Mouse (Mus musculus) layer of hippocampus, adult 9-11 months (tissue): ENCODE results near the gene Hsdl1.

Experiments used
- DNase-seq: peaks from one replicate; pipeline ENCODE4 v3.0.0; 2022

Hsdl1 gene

DNA sequence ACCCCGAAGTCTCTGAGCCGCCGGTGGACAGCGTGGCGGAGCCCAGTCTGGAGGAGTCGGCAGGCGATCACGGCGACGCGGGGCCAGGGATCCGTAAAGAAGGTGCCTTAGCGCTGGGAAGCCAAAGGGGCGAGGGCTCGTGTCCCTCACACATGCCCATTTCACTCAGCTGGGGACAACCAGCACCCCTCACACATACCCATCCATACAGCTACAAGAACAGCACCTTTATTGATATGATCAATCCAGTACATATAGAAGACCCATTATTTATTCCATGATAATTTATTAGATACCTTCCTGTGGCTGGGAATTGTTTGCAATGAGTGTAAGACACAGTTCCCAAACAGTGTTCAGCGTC is 363 bp upstream of the Hsdl1 start:
- DNase-seq, result no peak

DNA sequence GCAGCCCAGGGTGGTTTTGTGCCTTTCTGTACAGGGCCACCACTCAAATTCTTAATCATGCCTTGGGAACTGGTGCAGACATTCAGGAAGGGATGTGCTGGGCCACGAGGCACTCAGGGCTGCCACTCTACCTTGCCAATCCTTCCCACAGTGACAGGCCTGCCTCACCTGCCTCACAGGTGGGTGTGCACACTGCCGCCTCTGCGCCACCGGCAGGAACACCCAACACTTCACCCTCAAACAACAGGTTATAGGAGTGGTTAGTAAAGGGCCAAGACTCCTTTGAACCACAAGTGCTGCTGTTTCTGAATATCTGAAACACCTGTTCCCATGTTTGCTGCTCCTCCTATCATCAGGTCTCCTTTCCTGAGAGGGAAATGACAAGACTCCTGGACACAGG is 2.6 kb downstream of the Hsdl1 start:
- no peak for DNase-seq

DNA sequence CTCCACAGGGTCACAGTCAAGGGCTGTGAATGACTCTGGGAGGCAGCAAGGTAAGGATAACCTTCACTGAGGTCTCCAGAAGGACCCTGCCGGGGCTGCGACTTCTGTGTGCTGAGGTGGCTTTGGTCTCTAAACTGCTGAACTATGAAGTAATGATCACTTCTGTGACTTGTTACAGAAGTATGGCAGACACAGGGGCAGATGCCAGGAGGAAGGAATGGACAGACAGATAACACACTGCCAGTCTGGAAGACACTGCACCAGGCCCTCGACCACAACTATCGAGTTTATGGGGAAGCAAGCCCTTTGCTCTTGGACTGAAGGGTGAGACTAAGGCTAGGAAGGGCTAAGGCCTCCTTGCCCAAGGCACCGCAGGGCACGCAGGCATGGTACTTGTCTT is 3.8 kb downstream of the Hsdl1 start:
- no peak for DNase-seq

DNA sequence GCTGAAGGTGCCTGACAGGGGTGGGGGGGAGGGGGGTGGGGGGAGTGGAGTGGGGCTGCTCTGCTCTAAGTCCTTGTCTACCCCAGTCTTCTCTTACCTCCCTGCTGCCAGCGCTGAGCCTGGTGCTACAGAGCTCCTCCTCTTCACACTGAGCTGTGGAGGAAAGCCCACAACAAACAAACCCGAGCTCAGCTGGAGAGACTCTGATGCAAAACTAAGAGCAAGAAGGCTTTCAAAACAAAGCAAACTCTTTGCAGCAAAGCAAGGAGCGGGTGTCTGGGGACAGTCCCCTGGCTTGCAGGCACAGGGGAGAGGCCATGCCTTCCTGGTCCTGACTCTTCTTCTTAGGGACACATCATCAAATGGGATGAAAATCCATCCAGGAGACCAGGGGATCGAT is 5.1 kb downstream of the Hsdl1 start:
- DNase-seq, result no peak

DNA sequence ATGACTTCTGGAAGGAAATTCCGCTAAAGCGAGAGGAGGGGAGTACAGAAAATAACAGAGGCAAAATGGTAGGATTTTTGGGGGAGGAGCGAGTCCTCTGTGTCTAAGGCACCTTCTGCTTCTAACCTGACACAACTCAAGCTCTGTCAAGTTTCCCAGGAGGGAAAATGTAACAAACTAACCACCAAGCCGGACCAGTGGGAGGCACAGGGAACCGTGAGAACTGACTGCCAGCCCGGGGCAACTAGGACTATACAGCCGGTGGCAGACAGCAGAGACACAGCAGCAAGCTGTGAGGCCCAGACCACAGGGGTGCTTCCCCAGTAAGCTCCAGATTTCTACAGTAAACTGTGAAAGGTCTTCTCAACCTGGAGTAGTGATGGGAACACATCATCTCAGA is 6.0 kb downstream of the Hsdl1 start:
- DNase-seq, result no peak

DNA sequence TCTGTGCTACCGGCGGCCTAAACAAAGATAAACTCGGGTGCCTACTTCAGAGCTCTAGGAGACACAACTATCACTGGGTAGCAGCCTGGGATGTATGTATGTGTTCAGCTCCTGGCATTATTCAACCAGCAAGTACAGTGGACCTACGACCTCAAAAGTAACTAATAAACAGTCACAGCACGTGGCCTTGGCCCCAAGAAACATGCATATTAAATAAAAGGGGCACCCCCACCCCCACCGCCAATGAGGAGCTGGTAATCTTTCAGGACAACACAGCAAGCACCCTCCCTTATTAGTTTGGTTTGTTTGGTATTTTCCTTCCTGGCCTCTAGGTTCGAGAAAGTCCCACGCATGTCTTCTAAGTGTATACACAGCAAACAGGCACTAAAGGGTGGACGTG is 6.7 kb downstream of the Hsdl1 start:
- DNase-seq, result no peak

DNA sequence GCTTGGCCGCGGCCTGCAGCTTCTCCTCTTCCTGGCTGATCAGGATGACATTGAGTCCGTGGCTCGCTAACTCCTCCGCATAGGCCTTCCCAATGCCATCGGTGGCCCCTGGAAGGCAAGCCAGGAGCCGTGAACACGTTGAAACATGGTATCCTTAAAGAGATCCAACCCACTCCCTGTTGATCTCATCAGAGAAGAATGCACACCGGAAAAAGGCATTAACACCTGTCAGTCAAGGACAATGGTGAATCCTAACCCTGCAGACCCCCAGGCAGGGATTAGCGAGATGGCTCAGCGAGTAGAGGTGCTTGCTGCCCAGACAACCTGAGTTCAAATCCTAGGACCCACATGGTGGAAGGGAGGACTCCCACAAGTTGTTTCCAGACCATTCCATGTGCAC is 8.6 kb downstream of the Hsdl1 start:
- no peak for DNase-seq

DNA sequence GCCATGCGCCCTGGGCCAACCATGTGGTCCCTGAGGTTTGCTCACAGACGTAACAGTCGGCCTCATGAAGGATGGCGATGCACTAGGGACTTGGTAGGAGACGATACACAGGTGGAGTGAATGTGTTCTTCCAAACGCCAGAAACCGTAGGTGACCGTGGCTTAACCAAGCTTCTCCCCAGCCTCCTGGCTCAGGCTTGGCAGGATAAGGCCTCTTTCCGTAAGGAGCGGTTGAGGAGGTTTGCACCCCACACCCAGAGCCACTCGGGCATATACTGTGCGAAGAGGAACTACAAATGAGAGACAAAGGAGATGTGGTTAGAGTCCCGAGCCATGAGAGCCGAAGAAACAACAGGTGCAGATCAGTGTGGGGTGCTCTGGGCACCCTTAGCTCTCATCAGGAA is 11.1 kb downstream of the Hsdl1 start:
- no peak for DNase-seq

DNA sequence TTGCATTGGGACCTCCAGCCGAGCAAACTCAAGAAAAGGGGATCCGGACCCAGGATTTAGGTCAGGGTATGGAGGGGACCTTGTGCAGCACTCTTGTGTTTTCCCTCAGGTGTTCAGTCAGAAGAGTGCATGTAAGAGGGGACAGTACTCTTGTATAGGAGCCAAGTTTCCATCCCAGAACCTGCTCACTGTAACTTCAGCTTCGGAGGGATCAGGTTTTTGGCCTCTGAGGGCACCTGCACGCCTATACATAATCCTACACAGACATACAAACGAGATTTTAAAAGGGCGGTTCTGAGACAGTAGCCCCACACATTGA is 15.6 kb downstream of the Hsdl1 start:
- no peak for DNase-seq

DNA sequence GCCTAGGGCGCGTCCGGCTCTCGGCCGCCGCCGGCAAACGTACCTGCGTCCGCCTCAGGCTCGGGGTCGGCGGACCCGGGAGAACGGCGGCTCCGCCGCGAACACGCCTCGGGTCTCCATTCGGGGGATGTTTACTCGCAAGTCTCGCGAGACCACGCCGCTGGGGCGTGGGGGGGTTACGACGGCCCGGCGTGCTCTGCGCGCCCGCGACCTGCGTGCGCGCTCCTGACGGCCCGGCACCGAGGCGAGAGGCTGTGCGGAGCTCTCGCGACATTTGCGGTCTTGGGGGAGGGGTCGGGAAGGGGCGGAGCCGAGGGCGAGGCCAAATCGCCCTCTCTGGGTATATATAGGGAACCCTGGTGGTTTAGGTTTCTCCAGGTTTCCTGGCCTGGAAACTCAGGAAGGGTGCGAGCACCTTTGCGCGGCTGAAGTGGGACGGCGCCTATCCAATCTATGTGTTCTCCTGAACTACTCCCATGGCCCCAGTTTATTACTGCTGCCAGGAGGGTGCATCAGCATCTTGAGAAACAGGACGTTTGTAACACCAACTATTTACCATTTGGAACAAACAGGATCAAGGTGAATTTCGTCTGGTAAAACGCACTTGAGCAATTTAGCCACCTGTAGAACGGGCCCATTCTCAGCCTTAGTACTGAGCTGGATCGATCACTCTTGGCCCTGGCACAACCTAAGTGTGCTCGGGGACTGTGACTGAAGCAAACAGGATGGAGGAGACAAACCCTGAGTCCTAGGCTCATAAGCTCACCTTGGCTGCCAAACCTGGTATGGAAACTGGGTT is 16.2 kb downstream of the Hsdl1 start, which contains the start of gene Mbtps1:
Gene Mbtps1, minus strand, starts transcription at position 133 of the 799 bp plus-strand sequence.
- DNase-seq, result peak; percentile 97

DNA sequence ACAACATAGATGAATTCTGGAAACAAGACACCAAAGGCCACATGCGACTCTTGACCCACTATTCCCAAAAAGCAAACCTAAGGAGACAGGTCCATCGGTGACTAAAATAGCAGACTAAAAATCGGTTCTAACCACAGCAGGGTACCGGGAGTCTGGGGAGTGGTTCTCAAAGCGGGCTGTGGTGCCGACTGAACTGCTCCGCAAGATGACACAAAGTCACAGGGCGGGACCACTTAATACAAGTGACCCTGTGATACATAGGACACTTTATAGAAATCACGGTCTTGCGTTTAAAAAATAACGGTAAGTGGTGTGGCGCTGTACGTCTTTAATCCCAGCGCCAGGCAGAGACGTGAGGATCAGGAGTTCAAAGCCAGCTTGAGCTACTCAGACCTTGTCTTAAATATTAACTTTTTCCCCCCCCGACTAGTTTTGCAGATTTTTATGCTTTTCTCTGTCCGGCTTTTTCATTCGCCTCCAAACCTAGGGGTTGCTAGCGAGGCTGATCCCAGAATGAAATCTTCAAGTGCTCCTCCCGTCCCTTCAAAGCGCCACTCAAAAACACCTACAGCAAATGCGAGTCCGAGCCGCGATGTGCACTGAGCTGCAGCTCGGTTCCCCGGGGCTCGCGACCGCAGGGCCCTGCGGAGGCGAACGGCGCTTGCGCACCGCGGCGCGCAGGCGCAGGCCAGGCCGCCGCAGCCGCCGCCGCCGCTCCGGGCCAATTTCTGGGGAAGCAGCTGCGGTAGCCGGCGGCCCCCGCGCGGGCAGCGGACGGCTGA is 17.0 kb downstream of the Hsdl1 start:
- no peak for DNase-seq

DNA sequence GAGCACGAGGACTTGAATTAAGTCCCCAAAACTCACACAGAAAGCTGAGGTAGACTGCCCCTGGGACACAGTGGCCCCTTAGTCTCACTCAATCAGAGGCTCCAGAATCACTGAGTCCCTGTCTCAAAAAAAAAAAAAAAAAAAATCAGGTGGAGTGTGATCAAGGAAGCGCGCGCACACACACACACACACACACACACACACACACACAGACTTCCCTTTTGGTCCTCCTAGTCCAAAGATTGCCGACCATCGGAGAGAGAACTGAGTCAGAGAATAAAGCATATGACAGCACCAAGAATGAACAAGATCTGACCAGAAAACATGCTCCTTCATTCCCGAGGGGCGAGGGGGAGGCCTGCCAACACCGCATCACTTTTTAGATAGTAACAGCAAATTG is 17.9 kb downstream of the Hsdl1 start:
- DNase-seq, result no peak

DNA sequence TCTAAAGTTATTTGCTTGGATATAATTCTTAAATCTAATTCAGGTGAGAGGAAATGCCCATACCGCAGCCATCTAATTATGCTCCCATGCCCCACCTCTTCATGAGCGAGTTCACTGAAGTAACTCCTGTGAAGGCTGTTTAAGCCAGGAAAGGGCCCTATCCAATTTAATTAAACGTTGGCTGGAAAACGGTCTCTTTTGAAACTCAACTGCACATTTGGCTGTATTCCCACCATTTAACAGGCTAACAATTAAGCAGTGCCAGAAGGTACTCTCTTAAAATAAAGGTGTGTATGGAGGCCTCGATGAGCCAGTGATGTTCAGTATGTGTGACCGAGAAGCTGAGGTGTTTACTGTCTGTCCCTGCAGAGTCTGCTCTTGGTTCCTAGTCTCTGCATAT is 19.1 kb downstream of the Hsdl1 start:
- no peak for DNase-seq

DNA sequence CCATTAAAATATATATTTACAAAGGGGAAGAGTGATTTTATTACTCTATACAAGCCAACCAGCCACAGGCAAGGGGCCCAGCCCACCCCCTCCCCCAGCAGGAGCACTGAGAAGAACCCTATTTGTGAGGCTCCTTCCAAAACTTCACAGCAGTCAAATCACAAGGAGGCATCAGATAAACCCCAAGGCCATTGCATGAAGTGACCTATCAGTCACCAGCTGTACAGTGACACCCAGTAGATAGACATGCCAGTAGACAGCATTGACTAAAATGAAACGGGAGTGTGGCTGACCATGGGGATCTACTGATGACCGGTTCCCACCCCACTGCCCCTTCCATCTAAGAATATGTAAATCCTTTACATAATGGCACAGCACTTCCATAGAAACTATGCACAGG is 22.0 kb downstream of the Hsdl1 start:
- DNase-seq, result no peak

DNA sequence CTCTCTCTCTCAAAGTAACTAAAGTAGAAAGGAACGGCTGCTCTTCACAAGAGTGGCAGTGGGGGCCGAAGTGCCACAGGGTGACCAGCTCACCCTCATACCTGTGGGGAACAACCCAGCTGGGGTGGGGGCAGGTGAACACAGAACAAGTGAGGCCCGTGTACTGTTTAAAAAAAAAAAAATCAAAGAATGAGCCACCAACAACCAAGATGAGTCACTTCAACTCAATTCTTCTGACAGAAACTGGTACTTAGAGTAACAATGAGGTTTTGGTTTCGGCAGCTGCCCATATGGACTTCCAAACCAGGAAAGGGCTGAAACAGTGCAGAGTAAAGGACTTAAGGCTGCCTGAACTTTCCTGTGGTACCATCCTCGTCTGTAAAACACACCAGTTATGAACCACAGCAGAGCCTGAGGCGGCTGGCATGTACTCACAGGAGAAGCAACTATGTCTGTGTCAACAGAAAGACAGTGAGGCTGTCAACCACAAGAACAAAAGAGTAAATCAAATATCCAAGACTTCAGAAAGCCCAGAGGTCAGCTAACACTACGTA is 26.3 kb downstream of the Hsdl1 start:
- DNase-seq, result no peak

DNA sequence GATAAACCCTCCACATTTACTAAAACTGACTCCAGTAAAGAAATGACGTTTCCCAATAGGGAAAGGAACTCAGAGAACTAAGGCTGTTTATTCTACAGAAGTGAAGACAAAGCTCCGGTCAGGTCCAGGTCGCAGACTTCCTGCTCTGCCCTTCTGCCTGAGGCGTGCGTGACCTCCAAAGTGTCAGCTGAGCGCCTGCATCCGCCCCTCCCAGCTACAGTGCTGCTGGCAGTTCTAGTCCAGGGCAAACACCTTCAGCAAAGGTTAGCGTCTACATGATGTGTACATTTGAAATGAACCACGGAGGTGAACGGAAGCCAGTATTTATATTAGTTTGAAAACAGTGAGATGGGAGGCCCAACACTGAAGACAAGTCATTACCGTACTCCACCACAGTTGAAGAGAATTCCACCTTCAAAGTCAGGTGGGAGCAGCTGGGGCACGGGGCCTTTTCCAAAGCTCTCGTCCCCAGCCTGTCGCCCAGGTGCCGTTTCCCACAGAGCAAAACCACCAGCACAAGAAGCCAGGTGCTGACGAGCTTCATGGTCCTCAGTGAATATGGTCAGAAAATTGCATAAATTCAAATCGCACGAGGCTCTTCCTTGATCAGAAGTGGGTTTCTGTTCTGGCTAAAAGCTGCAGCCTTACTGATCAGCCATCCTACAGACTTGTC is 27.8 kb downstream of the Hsdl1 start:
- DNase-seq, result no peak

DNA sequence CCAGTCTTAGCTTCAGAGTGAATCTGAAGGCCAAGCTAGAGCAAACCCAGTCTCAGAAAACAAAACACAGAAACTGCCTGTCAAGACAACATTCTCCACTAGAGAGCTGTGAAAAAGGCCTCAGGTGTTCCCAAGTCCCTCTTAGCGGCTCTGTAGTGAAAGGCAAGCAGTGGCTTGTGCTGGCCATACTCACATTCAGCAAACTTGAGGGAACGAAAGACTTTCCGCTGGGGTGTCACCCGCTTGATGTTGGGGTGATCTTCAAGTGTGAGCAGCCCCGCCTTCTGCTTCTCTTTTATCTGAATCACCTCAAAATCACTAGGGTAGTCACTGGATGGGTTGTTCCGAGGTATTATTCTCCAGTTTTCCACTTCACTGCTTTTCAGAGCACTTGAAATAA is 29.2 kb downstream of the Hsdl1 start:
- DNase-seq, result no peak

DNA sequence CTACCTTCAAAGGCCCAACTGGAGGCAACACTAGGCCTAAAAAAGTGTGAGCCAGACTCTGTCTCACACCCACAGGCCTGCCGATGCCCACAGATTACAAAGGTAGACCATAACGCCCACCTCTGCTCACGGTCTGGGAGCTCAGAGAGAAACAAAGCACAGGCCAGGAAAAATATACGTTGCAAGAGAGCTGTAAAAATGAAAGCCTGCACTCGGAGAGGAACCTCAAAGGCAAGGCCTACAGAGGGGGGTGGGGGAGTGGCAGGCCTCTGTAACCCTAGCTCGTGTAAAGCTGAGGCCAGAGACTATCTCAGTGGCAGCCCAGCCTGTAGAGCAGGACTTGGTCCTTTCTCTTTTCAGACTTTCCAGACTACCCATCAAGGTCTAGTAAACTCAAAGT is 29.8 kb downstream of the Hsdl1 start:
- DNase-seq, result no peak

DNA sequence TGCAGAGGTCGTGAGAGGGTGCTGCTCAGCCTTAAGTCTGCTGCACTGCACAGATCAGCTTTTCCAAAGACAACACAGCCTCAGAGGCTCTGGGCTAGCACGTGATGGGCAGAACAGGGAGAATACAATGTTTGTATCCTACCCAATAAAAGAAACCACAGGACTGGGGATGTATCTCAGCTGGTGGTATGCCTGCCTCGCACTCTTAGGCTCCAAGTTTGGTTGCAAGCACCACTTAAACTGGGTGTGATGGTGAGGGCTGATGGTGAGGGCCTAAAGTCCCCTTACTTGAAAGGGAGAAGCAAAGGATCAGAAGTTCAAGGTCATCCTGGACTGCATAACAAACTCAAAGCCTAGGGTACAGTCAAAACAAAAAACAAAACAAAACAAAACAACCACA is 30.4 kb downstream of the Hsdl1 start:
- no peak for DNase-seq

DNA sequence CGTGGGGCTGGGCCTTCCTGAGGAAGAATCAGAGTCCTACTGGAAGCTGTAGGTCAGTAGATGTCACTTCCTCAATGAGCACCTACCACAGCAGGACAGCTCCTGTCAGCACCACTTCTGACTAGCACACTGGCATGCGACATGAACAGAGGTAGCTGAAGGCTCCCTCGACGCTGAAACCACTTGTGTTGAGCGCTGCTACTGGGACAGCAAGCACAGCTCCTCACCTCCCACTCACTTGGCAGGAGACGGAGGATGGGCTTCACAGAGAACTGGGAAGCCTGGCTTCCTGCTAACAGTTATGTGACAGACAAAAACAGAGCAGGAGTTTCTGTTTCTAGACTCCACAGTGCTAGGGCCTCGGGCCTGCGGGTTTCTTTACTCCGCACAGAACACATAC is 43.0 kb downstream of the Hsdl1 start:
- DNase-seq, result peak; percentile 85

DNA sequence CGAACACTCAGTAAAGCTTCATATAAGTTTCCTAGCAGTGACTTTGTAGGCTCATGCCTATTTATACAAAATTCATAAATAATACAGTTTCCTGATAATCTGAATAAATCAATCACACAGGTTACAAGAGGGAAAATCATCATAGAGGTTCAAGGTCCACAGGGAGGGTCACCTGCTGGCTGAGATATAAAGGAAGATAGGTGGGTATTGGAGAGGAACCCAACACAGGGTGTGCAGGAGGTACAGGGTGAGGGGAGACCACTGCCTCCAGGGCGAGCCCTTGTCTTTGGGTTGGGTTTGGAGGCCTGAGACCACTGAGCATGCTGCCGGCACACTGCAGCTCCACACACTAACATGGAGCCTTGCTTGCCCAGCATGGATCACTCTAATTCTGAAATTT is 43.6 kb downstream of the Hsdl1 start:
- no peak for DNase-seq

DNA sequence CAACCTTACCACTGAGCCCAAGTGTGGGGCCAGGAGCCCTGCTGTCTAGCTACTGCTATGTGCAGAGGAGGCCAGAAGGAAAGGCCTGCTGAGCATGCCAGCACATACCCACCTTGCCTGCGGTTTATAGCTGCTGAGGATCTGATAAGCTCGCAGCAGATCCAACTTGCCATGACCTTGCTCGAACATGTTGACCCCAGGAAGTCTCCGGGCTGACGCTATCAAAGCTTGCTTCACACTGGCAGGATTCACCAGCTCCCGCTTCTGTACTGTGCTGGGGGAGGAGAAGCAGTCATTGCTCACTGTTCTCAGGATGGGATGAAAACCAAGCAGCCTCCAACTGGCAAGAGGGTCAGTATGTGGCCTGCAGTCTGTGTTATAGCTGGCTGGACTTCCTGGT is 44.0 kb downstream of the Hsdl1 start:
- no peak for DNase-seq

DNA sequence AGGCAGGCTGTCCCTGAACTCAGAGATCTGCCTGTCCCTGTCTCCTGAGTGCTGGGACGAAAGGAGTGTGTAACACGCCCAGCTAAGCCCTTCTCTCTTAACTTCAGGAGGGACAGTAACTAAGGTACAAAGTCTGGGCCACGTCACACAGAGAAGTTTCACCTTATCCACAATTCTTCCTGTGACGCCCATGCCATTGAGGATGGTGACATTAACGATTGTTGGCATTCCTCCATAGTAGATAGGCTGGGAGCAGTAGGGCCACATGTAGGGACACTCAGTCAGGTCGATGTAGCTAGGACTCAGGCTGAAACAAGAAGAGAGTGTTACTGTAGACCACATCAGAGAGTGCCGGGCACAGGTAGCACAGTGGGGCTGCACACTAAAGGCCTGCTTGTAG is 46.2 kb downstream of the Hsdl1 start:
- DNase-seq, result no peak

DNA sequence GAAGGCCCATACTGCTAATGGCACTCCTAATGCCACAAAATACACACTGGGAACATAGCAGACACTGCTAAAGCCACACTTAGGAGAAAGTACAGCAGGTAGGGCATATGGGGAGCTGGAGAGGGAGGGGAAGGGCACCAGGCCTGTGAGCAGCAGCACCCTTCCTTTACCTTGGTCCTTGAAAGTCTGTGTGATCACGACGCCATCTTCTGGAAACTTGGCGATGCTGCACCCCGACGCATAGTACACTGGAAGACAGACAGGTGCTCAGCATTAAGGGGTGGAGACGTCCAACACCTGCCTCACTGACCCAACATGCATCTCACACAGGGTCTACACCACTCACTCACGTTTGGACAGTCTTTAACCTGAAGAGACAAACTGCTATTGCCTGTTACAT is 54.9 kb downstream of the Hsdl1 start:
- DNase-seq, result no peak
